Mouse (Mus musculus): ENCODE measurements around the gene Akap8l.

DNA sequence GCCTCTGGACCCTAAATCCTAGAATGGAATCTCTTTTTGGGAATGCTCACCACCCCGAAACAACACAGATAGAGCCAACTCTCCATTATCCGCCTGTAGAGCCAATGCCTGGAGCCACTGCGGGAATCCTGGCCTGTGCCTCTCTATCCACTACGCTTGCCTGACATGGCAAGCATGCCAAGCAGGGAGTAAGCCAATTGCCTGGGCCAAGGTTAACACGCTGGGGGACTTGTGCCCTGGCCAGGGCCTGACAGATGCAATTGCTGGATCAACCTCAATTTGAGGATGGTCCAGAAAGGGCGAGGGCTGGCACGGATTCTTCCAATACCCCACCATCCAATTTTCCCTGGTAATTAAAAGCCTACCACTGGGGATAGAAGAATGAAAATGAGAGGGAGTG, 32.2 kb upstream of the Akap8l start:
- TF ChIP-seq CTCF (IDR thresholded peaks at IDR 0.05; ENCODE audit: low read depth, low read length): no peak
- TF ChIP-seq POLR2A (IDR thresholded peaks at IDR 0.05; ENCODE audit: borderline replicate concordance, low read depth, low read length): no peak

Data from bone marrow macrophage, adult 2 months (primary cell).